Comparison of ENCODE assay signal across 21 mouse cellular contexts in genomic region chr6:115916611-115917010, GRCm38 (mm10). TPM values are rescaled to one million over a fixed set of nuclear protein-coding genes. Genes with fewer than 3 reads are reported as not detected.
DNase-seq lines count a peak whose midpoint lies in the region; ATAC-seq and TF ChIP-seq lines count a peak whose summit lies in the region.
"Had no signal": no experiment of that assay in that cellular context is flagged by ENCODE, and none has a peak within 500 bp of the region (broad histone marks: within the 10 kb centered on the region; RNA-seq: fewer than 3 reads in every experiment).

No protein-coding gene starts in this region.

- H3K27me3 ChIP-seq in embryonic facial prominence, embryonic 13.5 days, result no peaks in the 10 kb centered on the region
- H3K27me3 ChIP-seq in embryonic facial prominence, embryonic 10.5 days (replicated peaks; ENCODE audit: low read depth, poor library complexity, severe bottlenecking), result no peaks in the 10 kb centered on the region
- no peaks in the 10 kb centered on the region for H3K27me3 ChIP-seq in heart, embryonic 15.5 days
- H3K27me3 ChIP-seq in megakaryocyte, embryonic 14.5 days (replicated peaks), result peaks cover 12% of the 10 kb centered on the region
- H3K27me3 ChIP-seq in liver, postnatal 0 days (ENCODE audit: insufficient read depth, low read length), result no peaks in the 10 kb centered on the region
- H3K27me3 ChIP-seq: limb, embryonic 12.5 days; liver, embryonic 15.5 days; Patski had no signal

- TF ChIP-seq CTCF in cortical plate, adult 2 months (IDR thresholded peaks at IDR 0.05; ENCODE audit: extremely low read depth, insufficient read depth, low read length), result no peak
- TF ChIP-seq CTCF in liver, postnatal 0 days (IDR thresholded peaks at IDR 0.05; ENCODE audit: low read depth), result no peak

- no peak for TF ChIP-seq POLR2A in cortical plate, adult 2 months (IDR thresholded peaks at IDR 0.05; ENCODE audit: extremely low read depth, insufficient read depth, low read length)

- H3K4me2 ChIP-seq in embryonic facial prominence, embryonic 13.5 days, result no peak overlapping the region
- no peak overlapping the region for H3K4me2 ChIP-seq in heart, embryonic 15.5 days
- H3K4me2 ChIP-seq in liver, postnatal 0 days (ENCODE audit: low read depth, low read length), result no peak overlapping the region
- H3K4me2 ChIP-seq: limb, embryonic 12.5 days; liver, embryonic 15.5 days had no signal

- no peak for DNase-seq in embryonic facial prominence, embryonic 10.5 days (ENCODE audit: low spot score)
- DNase-seq in heart, adult 11 months, result no peak
- DNase-seq in liver, postnatal 0 days, result no peak
- DNase-seq: kidney, adult 18-20 months; kidney, postnatal 4 days; thymus, adult 18-20 months had no signal

- WGBS in embryonic facial prominence, embryonic 13.5 days, result 83% methylated on average over 5 of the region's 5 CpGs
- 87% methylated on average over 5 of the region's 5 CpGs for WGBS in embryonic facial prominence, embryonic 10.5 days
- WGBS in heart, embryonic 15.5 days, result 36% methylated on average over 5 of the region's 5 CpGs
- 77% methylated on average over 5 of the region's 5 CpGs for WGBS in liver, postnatal 0 days (ENCODE audit: insufficient replicate concordance)

- TF ChIP-seq EP300 in liver, postnatal 0 days (IDR thresholded peaks at IDR 0.05; ENCODE audit: low read depth), result no peak

- H3K36me3 ChIP-seq in embryonic facial prominence, embryonic 13.5 days, result peaks cover 25% of the 10 kb centered on the region
- H3K36me3 ChIP-seq in embryonic facial prominence, embryonic 10.5 days (replicated peaks), result peaks cover 34% of the 10 kb centered on the region
- no peaks in the 10 kb centered on the region for H3K36me3 ChIP-seq in heart, embryonic 15.5 days
- H3K36me3 ChIP-seq in megakaryocyte, embryonic 14.5 days (replicated peaks; ENCODE audit: low read length), result no peaks in the 10 kb centered on the region
- no peaks in the 10 kb centered on the region for H3K36me3 ChIP-seq in liver, postnatal 0 days (replicated peaks; ENCODE audit: insufficient read depth, low read length)
- H3K36me3 ChIP-seq: liver, embryonic 15.5 days had no signal

- H3K4me3 ChIP-seq in embryonic facial prominence, embryonic 13.5 days, result no peak overlapping the region
- no peak overlapping the region for H3K4me3 ChIP-seq in embryonic facial prominence, embryonic 10.5 days
- H3K4me3 ChIP-seq in heart, embryonic 15.5 days, result no peak overlapping the region
- peak overlapping the region; percentile 33 for H3K4me3 ChIP-seq in megakaryocyte, embryonic 14.5 days (replicated peaks)
- H3K4me3 ChIP-seq in cortical plate, adult 2 months (ENCODE audit: insufficient read depth, low read length), result no peak overlapping the region
- H3K4me3 ChIP-seq in liver, postnatal 0 days (ENCODE audit: low read depth, low read length), result no peak overlapping the region
- H3K4me3 ChIP-seq: limb, embryonic 12.5 days; liver, embryonic 15.5 days had no signal

- H3K27ac ChIP-seq in embryonic facial prominence, embryonic 13.5 days, result no peak overlapping the region
- H3K27ac ChIP-seq in embryonic facial prominence, embryonic 10.5 days (replicated peaks), result no peak overlapping the region
- 0 out of 2 replicates have a peak overlapping the region, but pooled peaks have one; percentile 86 for H3K27ac ChIP-seq in heart, embryonic 15.5 days
- 0 out of 2 replicates have a peak overlapping the region, but pooled peaks have one; percentile 4 for H3K27ac ChIP-seq in cortical plate, adult 2 months (ENCODE audit: insufficient read depth, low read length)
- H3K27ac ChIP-seq in liver, postnatal 0 days (ENCODE audit: low read depth), result no peak overlapping the region
- H3K27ac ChIP-seq: limb, embryonic 12.5 days; liver, embryonic 15.5 days had no signal

- ATAC-seq in embryonic facial prominence, embryonic 13.5 days (ENCODE audit: insufficient number of reproducible peaks, insufficient read depth, low FRiP score, low TSS enrichment, low read depth), result no peak
- no peak for ATAC-seq in heart, embryonic 15.5 days (replicated peaks; ENCODE audit: insufficient number of reproducible peaks, insufficient read depth, low FRiP score, low read depth)
- ATAC-seq in megakaryocyte, adult 5-6 weeks (ENCODE audit: poor library complexity, severe bottlenecking), result no peak
- no peak for ATAC-seq in liver, postnatal 0 days
- ATAC-seq: Patski had no signal

- no peaks in the 10 kb centered on the region for H3K9me3 ChIP-seq in embryonic facial prominence, embryonic 13.5 days
- no peaks in the 10 kb centered on the region for H3K9me3 ChIP-seq in embryonic facial prominence, embryonic 10.5 days
- H3K9me3 ChIP-seq in heart, embryonic 15.5 days (replicated peaks), result no peaks in the 10 kb centered on the region
- no peaks in the 10 kb centered on the region for H3K9me3 ChIP-seq in megakaryocyte, embryonic 14.5 days
- no peaks in the 10 kb centered on the region for H3K9me3 ChIP-seq in liver, postnatal 0 days (ENCODE audit: low read length)
- H3K9me3 ChIP-seq: limb, embryonic 12.5 days; liver, embryonic 15.5 days had no signal

- H3K9ac ChIP-seq in embryonic facial prominence, embryonic 13.5 days, result 0 out of 2 replicates have a peak overlapping the region, but pooled peaks have one; percentile 16
- H3K9ac ChIP-seq in heart, embryonic 15.5 days, result no peak overlapping the region
- H3K9ac ChIP-seq in liver, postnatal 0 days (replicated peaks), result no peak overlapping the region
- H3K9ac ChIP-seq: limb, embryonic 12.5 days; liver, embryonic 15.5 days had no signal

- 0 out of 2 replicates have a peak, but pooled peaks cover 13% of the 10 kb centered on the region for H3K4me1 ChIP-seq in embryonic facial prominence, embryonic 13.5 days
- peaks cover 21% of the 10 kb centered on the region for H3K4me1 ChIP-seq in embryonic facial prominence, embryonic 10.5 days
- H3K4me1 ChIP-seq in heart, embryonic 15.5 days (replicated peaks), result peaks cover 61% of the 10 kb centered on the region
- H3K4me1 ChIP-seq in megakaryocyte, embryonic 14.5 days, result peaks cover 68% of the 10 kb centered on the region
- peaks cover 19% of the 10 kb centered on the region for H3K4me1 ChIP-seq in cortical plate, adult 2 months (ENCODE audit: control insufficient read depth, insufficient read depth, low read length)
- H3K4me1 ChIP-seq in liver, postnatal 0 days (ENCODE audit: insufficient read depth), result no peaks in the 10 kb centered on the region
- H3K4me1 ChIP-seq: limb, embryonic 12.5 days had no signal

RNA-seq across cellular contexts. Expression of gene Rho, which starts 14.9 kb away (rescaled TPM):
- 0.14 and 0.43 TPM in 2 replicates for polyA plus RNA-seq in embryonic facial prominence, embryonic 13.5 days (2015; fragmentation: Nextera tagmentation; extraction: Ambion mirVana)
- polyA plus RNA-seq in embryonic facial prominence, embryonic 10.5 days (2016; fragmentation: Nextera tagmentation; extraction: Ambion mirVana), result 0.33 and 0.51 TPM in 2 replicates
- not detected in 2 replicates for polyA plus RNA-seq in heart, embryonic 15.5 days (2015; fragmentation: Nextera tagmentation; extraction: Ambion mirVana)
- not detected in 2 replicates for polyA plus RNA-seq in megakaryocyte, embryonic 14.5 days (2012; ENCODE audit: insufficient read depth, low replicate concordance)
- total RNA-seq in megakaryocyte, adult 5-6 weeks (2015), result 0.41 TPM in 1 of 2 replicates, not detected in the other
- total RNA-seq in megakaryocyte, adult 5-6 weeks (2017), result 0.04 TPM in 1 of 2 replicates, not detected in the other
- polyA plus RNA-seq in cortical plate, adult 2 months (2012; rRNA removed), result 0.84 and 0.91 TPM in 2 replicates
- not detected in 2 replicates for polyA plus RNA-seq in liver, postnatal 0 days (2015; fragmentation: Nextera tagmentation; extraction: Ambion mirVana)
- total RNA-seq: gastrocnemius, adult 8-10 months; monocyte, adult 5-6 weeks had no signal
- polyA plus RNA-seq: liver, embryonic 15.5 days had no signal

RNA-seq across cellular contexts. Expression of gene H1foo, which starts 28.1 kb away (rescaled TPM):
- polyA plus RNA-seq in embryonic facial prominence, embryonic 13.5 days (2015; fragmentation: Nextera tagmentation; extraction: Ambion mirVana), result not detected in 2 replicates
- polyA plus RNA-seq in embryonic facial prominence, embryonic 10.5 days (2016; fragmentation: Nextera tagmentation; extraction: Ambion mirVana), result not detected in 2 replicates
- polyA plus RNA-seq in heart, embryonic 15.5 days (2015; fragmentation: Nextera tagmentation; extraction: Ambion mirVana), result not detected in 2 replicates
- not detected in 2 replicates for polyA plus RNA-seq in megakaryocyte, embryonic 14.5 days (2012; ENCODE audit: insufficient read depth, low replicate concordance)
- not detected in 2 replicates for total RNA-seq in megakaryocyte, adult 5-6 weeks (2015)
- total RNA-seq in megakaryocyte, adult 5-6 weeks (2017), result not detected in 2 replicates
- not detected in 2 replicates for polyA plus RNA-seq in cortical plate, adult 2 months (2012; rRNA removed)
- not detected in 2 replicates for polyA plus RNA-seq in liver, postnatal 0 days (2015; fragmentation: Nextera tagmentation; extraction: Ambion mirVana)
- total RNA-seq: adrenal gland, adult 18-20 months; gastrocnemius, adult 8-10 months; monocyte, adult 5-6 weeks had no signal
- polyA plus RNA-seq: embryonic facial prominence, embryonic 11.5 days; forebrain, embryonic 11.5 days; hindbrain, embryonic 11.5 days; limb, embryonic 12.5 days; liver, embryonic 15.5 days; neural tube, embryonic 14.5 days; Patski had no signal

Comparison
In these comparisons a context has a peak if more than half of its experiments do, and no peak if none do; other contexts are left out.
1. H3K27ac ChIP-seq: peak in heart, embryonic 15.5 days (single experiment) and cortical plate, adult 2 months (single experiment); none in embryonic facial prominence, embryonic 13.5 days (single experiment), embryonic facial prominence, embryonic 10.5 days (single experiment) and liver, postnatal 0 days (single experiment).